Mouse (Mus musculus) G1E (cell line): ENCODE results near the gene Thap4.

Source experiments
- CTCF ChIP-seq: IDR thresholded peaks from 2 replicates; pipeline ENCODE4 v1.5.1; 2012; ENCODE audit warnings: low read depth, low read length, inconsistent platforms, mixed read lengths
- POLR2AphosphoS5 ChIP-seq: IDR thresholded peaks from 2 replicates; pipeline ENCODE4 v1.6.1; 2012; ENCODE audit warnings: low read depth, low read length, inconsistent platforms; ENCODE audit not compliant: insufficient replicate concordance

DNA sequence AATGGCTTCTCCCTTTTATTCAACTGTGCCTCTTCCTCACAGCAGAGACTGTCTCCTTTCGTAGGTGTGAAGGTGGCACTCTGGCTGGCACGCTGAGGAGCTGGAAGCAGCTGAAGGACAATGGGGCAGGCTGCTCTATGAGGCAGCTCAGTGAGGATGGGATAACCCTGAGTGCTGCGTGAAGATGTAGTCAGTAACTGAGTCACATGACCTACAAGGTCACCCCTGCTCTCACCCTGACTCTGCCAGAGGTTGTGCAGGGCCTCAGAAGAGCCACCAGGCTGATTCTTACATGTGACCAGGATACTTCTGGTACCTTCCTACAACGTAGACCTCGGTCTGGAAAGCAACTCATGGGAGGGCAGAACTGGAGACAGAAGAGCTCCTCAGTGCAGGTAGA lies 29.0 kb downstream of the Thap4 start:
- TF ChIP-seq POLR2AphosphoS5 (no peak), CTCF (no peak)
